Comparison of ENCODE assay signal across 23 mouse cellular contexts in the genomic region with DNA sequence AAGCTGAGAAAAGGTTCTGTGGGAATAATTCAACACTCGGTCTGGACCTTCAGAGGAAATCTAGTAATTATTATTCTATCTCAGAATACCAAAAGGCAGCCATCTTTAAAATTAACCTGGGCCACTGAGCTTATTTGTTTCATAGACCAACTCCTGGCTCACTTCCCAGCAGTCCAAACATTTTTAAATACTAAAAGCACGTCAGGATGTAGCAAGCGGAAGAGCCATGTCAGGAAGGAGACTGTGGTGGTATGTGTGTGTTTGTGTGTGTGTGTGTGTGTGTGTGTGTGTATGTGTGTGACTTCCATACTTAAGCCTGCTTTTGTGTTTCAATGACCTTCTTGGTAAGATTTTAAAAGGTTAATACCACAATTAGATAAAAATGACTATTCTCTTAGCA.
DNase-seq lines count a peak whose midpoint lies in the region; ATAC-seq and TF ChIP-seq lines count a peak whose summit lies in the region.
"Had no signal": no experiment of that assay in that cellular context is flagged by ENCODE, and none has a peak within 500 bp of the region (broad histone marks: within the 10 kb centered on the region; RNA-seq: fewer than 3 reads in every experiment).

No protein-coding gene starts in this region.

- H3K9ac ChIP-seq in heart, embryonic 11.5 days (ENCODE audit: low read depth, low read length) = no peak overlapping the region
- no peak overlapping the region for H3K9ac ChIP-seq in lung, postnatal 0 days (replicated peaks; ENCODE audit: low read depth)
- H3K9ac ChIP-seq: forebrain, postnatal 0 days; hindbrain, embryonic 14.5 days; liver, embryonic 15.5 days had no signal

- TF ChIP-seq EP300 in lung, postnatal 0 days (IDR thresholded peaks at IDR 0.05) = peak; percentile 86

- no peak overlapping the region for H3K4me3 ChIP-seq in heart, embryonic 11.5 days (ENCODE audit: low read depth, low read length)
- H3K4me3 ChIP-seq in lung, postnatal 0 days (ENCODE audit: low read depth, low read length) = no peak overlapping the region
- H3K4me3 ChIP-seq: erythroblast, embryonic 14.5 days; liver, embryonic 15.5 days had no signal

- no peak for ATAC-seq in heart, embryonic 11.5 days (replicated peaks; ENCODE audit: insufficient number of reproducible peaks, low FRiP score, low TSS enrichment)
- ATAC-seq in lung, postnatal 0 days = peak; percentile 47; the same call in 1 of the 2 replicates
- ATAC-seq: forebrain, postnatal 0 days; intestine, postnatal 0 days; midbrain, embryonic 16.5 days had no signal

- no peaks in the 10 kb centered on the region for H3K36me3 ChIP-seq in heart, embryonic 11.5 days (ENCODE audit: control insufficient read depth, insufficient read depth, low read length)
- no peaks in the 10 kb centered on the region for H3K36me3 ChIP-seq in lung, postnatal 0 days (ENCODE audit: insufficient read depth, low read length)
- H3K36me3 ChIP-seq: liver, embryonic 15.5 days had no signal

- TF ChIP-seq CTCF in lung, postnatal 0 days (IDR thresholded peaks at IDR 0.05) = no peak

- WGBS in heart, embryonic 11.5 days (ENCODE audit: insufficient replicate concordance) = 85% methylated on average over 3 of the region's 3 CpGs
- WGBS in lung, postnatal 0 days = 39% methylated on average over 3 of the region's 3 CpGs

- peak; percentile 30 to 32 for DNase-seq in heart, adult 9 months (ENCODE audit: low spot score in 2 of 2)
- DNase-seq in kidney, postnatal 10 days = peak; percentile 62
- DNase-seq in kidney, adult 18-20 months = no peak
- DNase-seq in lung, postnatal 0 days (ENCODE audit: low spot score) = peak; percentile 56
- DNase-seq in lung, postnatal 36 days = peak; percentile 75
- no peak for DNase-seq in thymus, postnatal 10 days (ENCODE audit: low spot score in 2 of 2)
- DNase-seq: B cell, adult 2 months; cerebellum, adult 2 months; cerebellum, postnatal 14 days; forebrain, postnatal 0 days; liver; right cerebral cortex, adult 18-20 months; right cerebral cortex, postnatal 4 days; thymus, adult 2 months; thymus, postnatal 4 days had no signal

- H3K9me3 ChIP-seq in heart, embryonic 11.5 days (replicated peaks; ENCODE audit: control insufficient read depth, low read length) = no peaks in the 10 kb centered on the region
- no peaks in the 10 kb centered on the region for H3K9me3 ChIP-seq in lung, postnatal 0 days (ENCODE audit: low read length)
- H3K9me3 ChIP-seq: liver, embryonic 15.5 days had no signal

- no peaks in the 10 kb centered on the region for H3K4me1 ChIP-seq in heart, embryonic 11.5 days (ENCODE audit: control insufficient read depth, insufficient read depth, low read length)
- no peaks in the 10 kb centered on the region for H3K4me1 ChIP-seq in lung, postnatal 0 days (ENCODE audit: insufficient read depth, low read depth, low read length)
- H3K4me1 ChIP-seq: liver, embryonic 15.5 days had no signal

- H3K27ac ChIP-seq in heart, embryonic 11.5 days (ENCODE audit: low read depth, low read length) = no peak overlapping the region
- no peak overlapping the region for H3K27ac ChIP-seq in lung, postnatal 0 days (ENCODE audit: low read length)
- H3K27ac ChIP-seq: hindbrain, embryonic 14.5 days; liver, embryonic 15.5 days; stomach, postnatal 0 days had no signal

- no peak overlapping the region for H3K4me2 ChIP-seq in heart, embryonic 11.5 days
- H3K4me2 ChIP-seq in lung, postnatal 0 days (replicated peaks; ENCODE audit: low read depth, low read length) = no peak overlapping the region
- H3K4me2 ChIP-seq: hindbrain, embryonic 14.5 days; liver, embryonic 15.5 days; midbrain, embryonic 11.5 days had no signal

- no peaks in the 10 kb centered on the region for H3K27me3 ChIP-seq in heart, embryonic 11.5 days (ENCODE audit: control insufficient read depth, insufficient read depth, low read length)
- H3K27me3 ChIP-seq in lung, postnatal 0 days (replicated peaks; ENCODE audit: insufficient read depth, low read length) = no peaks in the 10 kb centered on the region
- H3K27me3 ChIP-seq: liver, embryonic 15.5 days had no signal

Comparison
In these comparisons a context has a peak if more than half of its experiments do, and no peak if none do; other contexts are left out.
1. DNase-seq: peak in heart, adult 9 months (2 of 2), kidney, postnatal 10 days (single experiment), lung, postnatal 0 days (single experiment) and lung, postnatal 36 days (single experiment); none in kidney, adult 18-20 months (single experiment) and thymus, postnatal 10 days (0 of 2).